Mouse (Mus musculus): Measurements from ENCODE around the gene Mapkap1. TPM values are rescaled to one million over a fixed set of nuclear protein-coding genes. Genes with fewer than 3 reads are reported as not detected.

The Mapkap1 gene
- polyA plus RNA-seq, 1 experiment from 2014 or later = 60.7 TPM

GRCm38 (mm10) chr2:34600734-34601133, 194.2 kb downstream of the Mapkap1 start:
- no peak for ATAC-seq (replicated peaks; ENCODE audit: extremely low read depth, insufficient read depth, low FRiP score)
- Histone ChIP-seq H3K9ac (ENCODE audit: low read length) (no peak overlapping the region), H3K4me3 (ENCODE audit: low read length) (no peak overlapping the region), H3K27ac (ENCODE audit: low read length) (no peak overlapping the region), H3K36me3 (ENCODE audit: control insufficient read depth, insufficient read depth) (0 out of 2 replicates have a peak, but pooled peaks cover 4% of the 10 kb centered on the region), H3K27me3 (ENCODE audit: control insufficient read depth, insufficient read depth, low read length) (no peaks in the 10 kb centered on the region), H3K9me3 (replicated peaks; ENCODE audit: control insufficient read depth, low read length) (no peaks in the 10 kb centered on the region), H3K4me1 (ENCODE audit: control insufficient read depth, insufficient read depth, low read length) (peaks cover 2% of the 10 kb centered on the region; the same call in 1 of the 2 replicates), H3K4me2 (ENCODE audit: low read depth, low read length) (no peak overlapping the region)
- WGBS = 32% methylated on average over 7 of the region's 7 CpGs

GRCm38 (mm10) chr2:34602111-34602541, 195.6 kb downstream of the Mapkap1 start:
- Histone ChIP-seq H3K9me3 (replicated peaks; ENCODE audit: control insufficient read depth, low read length) (no peaks in the 10 kb centered on the region), H3K4me3 (ENCODE audit: low read length) (no peak overlapping the region), H3K27me3 (ENCODE audit: control insufficient read depth, insufficient read depth, low read length) (no peaks in the 10 kb centered on the region), H3K9ac (ENCODE audit: low read length) (no peak overlapping the region), H3K4me2 (ENCODE audit: low read depth, low read length) (no peak overlapping the region), H3K4me1 (ENCODE audit: control insufficient read depth, insufficient read depth, low read length) (peaks cover 2% of the 10 kb centered on the region; the same call in 1 of the 2 replicates), H3K27ac (ENCODE audit: low read length) (no peak overlapping the region), H3K36me3 (ENCODE audit: control insufficient read depth, insufficient read depth) (0 out of 2 replicates have a peak, but pooled peaks cover 6% of the 10 kb centered on the region)
- no peak for ATAC-seq (replicated peaks; ENCODE audit: extremely low read depth, insufficient read depth, low FRiP score)
- WGBS = 59% methylated on average over 8 of the region's 8 CpGs

- Histone ChIP-seq H3K4me1 (ENCODE audit: control insufficient read depth, insufficient read depth, low read length) (peaks cover 2% of the 10 kb centered on the region; the same call in 1 of the 2 replicates), H3K9ac (ENCODE audit: low read length) (no peak overlapping the region), H3K27ac (ENCODE audit: low read length) (no peak overlapping the region), H3K4me3 (ENCODE audit: low read length) (no peak overlapping the region), H3K36me3 (ENCODE audit: control insufficient read depth, insufficient read depth) (0 out of 2 replicates have a peak, but pooled peaks cover 6% of the 10 kb centered on the region), H3K4me2 (ENCODE audit: low read depth, low read length) (no peak overlapping the region), H3K27me3 (ENCODE audit: control insufficient read depth, insufficient read depth, low read length) (no peaks in the 10 kb centered on the region), H3K9me3 (replicated peaks; ENCODE audit: control insufficient read depth, low read length) (no peaks in the 10 kb centered on the region)
- no peak for ATAC-seq (replicated peaks; ENCODE audit: extremely low read depth, insufficient read depth, low FRiP score)
- 91% methylated on average over 3 of the region's 3 CpGs for WGBS
These were observed 196.3 kb downstream of the Mapkap1 start for GRCm38 (mm10) chr2:34602896-34603295.

GRCm38 (mm10) chr2:34603653-34604214, 197.2 kb downstream of the Mapkap1 start:
- Histone ChIP-seq H3K27me3 (ENCODE audit: control insufficient read depth, insufficient read depth, low read length) (no peaks in the 10 kb centered on the region), H3K9ac (ENCODE audit: low read length) (no peak overlapping the region), H3K4me1 (ENCODE audit: control insufficient read depth, insufficient read depth, low read length) (peaks cover 2% of the 10 kb centered on the region; the same call in 1 of the 2 replicates), H3K9me3 (replicated peaks; ENCODE audit: control insufficient read depth, low read length) (no peaks in the 10 kb centered on the region), H3K4me2 (ENCODE audit: low read depth, low read length) (no peak overlapping the region), H3K4me3 (ENCODE audit: low read length) (no peak overlapping the region), H3K36me3 (ENCODE audit: control insufficient read depth, insufficient read depth) (0 out of 2 replicates have a peak, but pooled peaks cover 6% of the 10 kb centered on the region), H3K27ac (ENCODE audit: low read length) (no peak overlapping the region)
- ATAC-seq (replicated peaks; ENCODE audit: extremely low read depth, insufficient read depth, low FRiP score) = no peak
- 52% methylated on average over 14 of the region's 14 CpGs for WGBS

GRCm38 (mm10) chr2:34605040-34605439, 198.5 kb downstream of the Mapkap1 start:
- Histone ChIP-seq H3K27me3 (ENCODE audit: control insufficient read depth, insufficient read depth, low read length) (no peaks in the 10 kb centered on the region), H3K4me2 (ENCODE audit: low read depth, low read length) (no peak overlapping the region), H3K4me1 (ENCODE audit: control insufficient read depth, insufficient read depth, low read length) (peaks cover 2% of the 10 kb centered on the region; the same call in 1 of the 2 replicates), H3K36me3 (ENCODE audit: control insufficient read depth, insufficient read depth) (0 out of 2 replicates have a peak, but pooled peaks cover 3% of the 10 kb centered on the region), H3K4me3 (ENCODE audit: low read length) (no peak overlapping the region), H3K9ac (ENCODE audit: low read length) (no peak overlapping the region), H3K9me3 (replicated peaks; ENCODE audit: control insufficient read depth, low read length) (no peaks in the 10 kb centered on the region), H3K27ac (ENCODE audit: low read length) (no peak overlapping the region)
- ATAC-seq (replicated peaks; ENCODE audit: extremely low read depth, insufficient read depth, low FRiP score) = no peak
- WGBS = 47% methylated on average over 3 of the region's 3 CpGs

GRCm38 (mm10) chr2:34608917-34609316, 202.3 kb downstream of the Mapkap1 start:
- H3K9ac ChIP-seq (ENCODE audit: low read length) = no peak overlapping the region; the same call in 1 of the 2 replicates
- no peaks in the 10 kb centered on the region for H3K27me3 ChIP-seq (ENCODE audit: control insufficient read depth, insufficient read depth, low read length)
- H3K4me3 ChIP-seq (ENCODE audit: low read length) = no peak overlapping the region
- no peaks in the 10 kb centered on the region for H3K9me3 ChIP-seq (replicated peaks; ENCODE audit: control insufficient read depth, low read length)
- H3K4me2 ChIP-seq (ENCODE audit: low read depth, low read length) = no peak overlapping the region
- H3K4me1 ChIP-seq (ENCODE audit: control insufficient read depth, insufficient read depth, low read length) = no peaks in the 10 kb centered on the region; the same call in 1 of the 2 replicates
- H3K27ac ChIP-seq (ENCODE audit: low read length) = no peak overlapping the region
- peaks cover 5% of the 10 kb centered on the region for H3K36me3 ChIP-seq (ENCODE audit: control insufficient read depth, insufficient read depth)
- WGBS = 46% methylated on average over 3 of the region's 3 CpGs
- ATAC-seq (replicated peaks; ENCODE audit: extremely low read depth, insufficient read depth, low FRiP score) = no peak

- Histone ChIP-seq H3K4me1 (ENCODE audit: control insufficient read depth, insufficient read depth, low read length) (no peaks in the 10 kb centered on the region; the same call in 1 of the 2 replicates), H3K27me3 (ENCODE audit: control insufficient read depth, insufficient read depth, low read length) (no peaks in the 10 kb centered on the region), H3K4me3 (ENCODE audit: low read length) (no peak overlapping the region), H3K9me3 (replicated peaks; ENCODE audit: control insufficient read depth, low read length) (no peaks in the 10 kb centered on the region), H3K9ac (ENCODE audit: low read length) (no peak overlapping the region), H3K27ac (ENCODE audit: low read length) (no peak overlapping the region), H3K4me2 (ENCODE audit: low read depth, low read length) (no peak overlapping the region), H3K36me3 (ENCODE audit: control insufficient read depth, insufficient read depth) (peaks cover 5% of the 10 kb centered on the region)
- ATAC-seq (replicated peaks; ENCODE audit: extremely low read depth, insufficient read depth, low FRiP score) = no peak
- 82% methylated on average over 4 of the region's 4 CpGs for WGBS
These were observed 202.9 kb downstream of the Mapkap1 start for GRCm38 (mm10) chr2:34609516-34609915.

- H3K4me3 ChIP-seq (ENCODE audit: low read length) = no peak overlapping the region
- H3K4me2 ChIP-seq (ENCODE audit: low read depth, low read length) = no peak overlapping the region
- WGBS = 44% methylated on average over 10 of the region's 10 CpGs
- ATAC-seq (replicated peaks; ENCODE audit: extremely low read depth, insufficient read depth, low FRiP score) = no peak
- no peak overlapping the region for H3K9ac ChIP-seq (ENCODE audit: low read length)
- no peaks in the 10 kb centered on the region for H3K27me3 ChIP-seq (ENCODE audit: control insufficient read depth, insufficient read depth, low read length)
- no peak overlapping the region for H3K27ac ChIP-seq (ENCODE audit: low read length)
- H3K9me3 ChIP-seq (replicated peaks; ENCODE audit: control insufficient read depth, low read length) = no peaks in the 10 kb centered on the region
- no peaks in the 10 kb centered on the region for H3K36me3 ChIP-seq (ENCODE audit: control insufficient read depth, insufficient read depth)
- H3K4me1 ChIP-seq (ENCODE audit: control insufficient read depth, insufficient read depth, low read length) = peaks cover 10% of the 10 kb centered on the region
These were observed 214.3 kb downstream of the Mapkap1 start for GRCm38 (mm10) chr2:34620778-34621415.

- ATAC-seq (replicated peaks; ENCODE audit: extremely low read depth, insufficient read depth, low FRiP score) = no peak
- peaks cover 10% of the 10 kb centered on the region for H3K4me1 ChIP-seq (ENCODE audit: control insufficient read depth, insufficient read depth, low read length)
- no peak overlapping the region for H3K4me3 ChIP-seq (ENCODE audit: low read length)
- no peaks in the 10 kb centered on the region for H3K9me3 ChIP-seq (replicated peaks; ENCODE audit: control insufficient read depth, low read length)
- no peak overlapping the region for H3K4me2 ChIP-seq (ENCODE audit: low read depth, low read length)
- no peaks in the 10 kb centered on the region for H3K27me3 ChIP-seq (ENCODE audit: control insufficient read depth, insufficient read depth, low read length)
- no peaks in the 10 kb centered on the region for H3K36me3 ChIP-seq (ENCODE audit: control insufficient read depth, insufficient read depth)
- WGBS = 78% methylated on average over 8 of the region's 8 CpGs
- no peak overlapping the region for H3K27ac ChIP-seq (ENCODE audit: low read length)
- H3K9ac ChIP-seq (ENCODE audit: low read length) = no peak overlapping the region
These were observed 214.9 kb downstream of the Mapkap1 start for GRCm38 (mm10) chr2:34621485-34621884.
